Mouse (Mus musculus) brain, embryonic 14.5 days (tissue): Measurements from ENCODE around the gene Bcl2.

Experiments
- CTCF ChIP-seq: fragments of 200-500 bp; IDR thresholded peaks from 2 replicates; pipeline ENCODE4 v1.5.1; 2012; ENCODE audit warnings: inconsistent platforms, mild to moderate bottlenecking, moderate library complexity, borderline replicate concordance; ENCODE audit not compliant: insufficient read depth, insufficient read length; ENCODE audit errors: extremely low read depth
- POLR2A ChIP-seq: fragments of 200-500 bp; IDR thresholded peaks from 2 replicates; pipeline ENCODE4 v1.6.1; 2012; ENCODE audit warnings: mild to moderate bottlenecking, inconsistent platforms, borderline replicate concordance; ENCODE audit not compliant: poor library complexity, insufficient read depth, insufficient read length, severe bottlenecking; ENCODE audit errors: extremely low read depth

GRCm38 (mm10) chr1:106608098-106608778 lies 105.8 kb downstream of the Bcl2 start:
- no peak for TF ChIP-seq CTCF
- no peak for TF ChIP-seq POLR2A
